Mouse (Mus musculus) layer of hippocampus, postnatal 36 days (tissue): ENCODE data around the gene Gm21721. TPM values are rescaled to one million over a fixed set of nuclear protein-coding genes. Genes with fewer than 3 reads are reported as not detected.
"Not testable (repeated sequence)": the region's sequence is repeated elsewhere in the genome, so short reads cannot be mapped to it uniquely, and the experiment has no call there.

Experiments used
- DNase-seq, 2 experiments: peaks; one replicate each; pipeline ENCODE4 v3.0.0; 2022
- total RNA-seq, 2 experiments: library from RNA; stranded (reverse); gene quantifications; 2 replicates each; pipeline ENCODE4 v1.2.3; 2021

Gene Gm21721
- not detected for total RNA-seq

DNA sequence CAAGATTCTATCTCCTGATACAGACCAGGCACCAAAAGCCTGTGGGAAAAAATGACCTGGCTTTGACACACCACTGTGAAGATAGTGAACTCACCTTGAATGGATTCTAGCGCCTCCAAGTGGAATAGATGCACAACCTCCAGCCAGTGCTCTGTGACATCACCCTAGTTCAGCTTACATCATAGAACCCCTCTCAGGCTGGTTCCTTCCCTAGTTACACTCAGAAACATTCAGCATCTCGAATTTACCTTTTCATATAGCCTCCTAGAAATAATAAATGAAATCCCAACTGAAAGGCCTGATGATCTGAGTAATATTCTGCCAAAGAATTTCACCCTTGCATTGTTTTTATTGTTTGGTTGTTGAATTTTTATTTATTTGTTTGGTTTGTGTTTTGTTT, at the start of gene Gm21721:
Gene Gm21721, minus strand, starts transcription at position 101 of the 400 bp plus-strand sequence.
- DNase-seq, result not testable (repeated sequence)

Other genes with a start within 250 kb of the Gm21721 start
- not detected for gene Gm21292, start 68.3 kb downstream of the Gm21721 start, total RNA-seq
- gene Gm21812, start 145.0 kb upstream of the Gm21721 start, total RNA-seq, result not detected
- gene Gm21874, start 214.0 kb upstream of the Gm21721 start, total RNA-seq, result not detected